Mouse (Mus musculus) stomach, adult 2 months (tissue): ENCODE results near the gene Olfr1286. TPM values are rescaled to one million over a fixed set of nuclear protein-coding genes. Genes with fewer than 3 reads are reported as not detected.

Source experiments
- polyA plus RNA-seq: library from polyadenylated mRNA; depleted of rRNA; stranded (reverse); fragments of >200 nt; gene quantifications from 2 replicates; pipeline ENCODE4 v1.2.3, GENCODE M21; 2012; rRNA removed

Gene Olfr1286
- polyA plus RNA-seq: not detected in 2 replicates

DNA sequence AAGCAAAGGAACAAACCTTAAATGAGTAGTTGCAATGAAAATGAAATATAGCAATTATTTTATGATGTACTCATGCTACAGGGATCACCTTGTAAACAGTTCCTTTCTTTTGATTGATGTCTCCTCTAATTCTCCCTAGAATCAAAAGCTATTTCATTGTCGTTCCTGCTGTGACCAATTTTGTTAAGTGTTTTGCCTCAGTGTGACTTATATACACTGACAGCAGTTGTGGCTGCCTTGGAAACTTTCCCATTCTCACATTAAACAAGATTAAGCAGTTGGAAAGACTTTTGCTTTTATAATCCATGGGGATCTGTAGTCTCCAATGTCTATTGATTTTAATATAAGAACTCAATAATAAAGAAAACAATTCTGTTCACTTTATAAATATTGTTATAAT lies at the start of gene Olfr1286:
TSS of gene Olfr1286 (minus strand) at position 185 of the 400 bp plus-strand sequence.

GRCm38 (mm10) chr2:111448842-111449241 lies 25.9 kb upstream of the Olfr1286 start, which contains the start of gene Olfr1287:
TSS of gene Olfr1287 (plus strand) at chr2:111449142.

DNA sequence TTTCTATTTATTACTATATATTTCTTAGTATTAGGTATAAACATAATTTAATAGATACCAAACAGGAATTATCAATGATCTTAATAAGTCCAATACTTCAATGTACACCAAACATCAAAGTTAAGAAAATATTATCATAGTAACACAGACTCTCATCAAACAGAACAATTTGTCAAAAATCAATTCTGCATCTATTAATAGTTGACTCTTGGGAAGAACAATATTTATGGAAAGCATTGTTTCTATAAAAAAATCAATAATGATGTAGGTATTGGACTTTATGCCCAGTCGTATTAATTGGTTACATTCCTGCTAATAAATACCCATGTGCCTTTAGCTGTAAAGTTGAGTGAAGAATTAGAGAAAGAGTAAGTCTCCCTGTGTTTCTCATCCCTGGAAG lies 47.7 kb downstream of the Olfr1286 start, which contains the start of gene Olfr1284:
TSS of gene Olfr1284 (plus strand) at position 301 of the 400 bp plus-strand sequence.

Other genes with a start within 250 kb of the Olfr1286 start
- gene 4930430A15Rik, start 193.5 kb downstream of the Olfr1286 start, polyA plus RNA-seq: not detected in 2 replicates
- not detected in 2 replicates for gene Olfr1275, start 187.8 kb downstream of the Olfr1286 start, polyA plus RNA-seq
- gene Olfr1276, start 168.6 kb downstream of the Olfr1286 start, polyA plus RNA-seq: not detected in 2 replicates
- gene Olfr1277, start 149.0 kb downstream of the Olfr1286 start, polyA plus RNA-seq: not detected in 2 replicates
- not detected in 2 replicates for gene Olfr1278, start 133.0 kb downstream of the Olfr1286 start, polyA plus RNA-seq
- gene Olfr1279, start 122.5 kb downstream of the Olfr1286 start, polyA plus RNA-seq: not detected in 2 replicates
- gene Olfr1280, start 109.1 kb downstream of the Olfr1286 start, polyA plus RNA-seq: not detected in 2 replicates
- gene Olfr1281, start 96.6 kb downstream of the Olfr1286 start, polyA plus RNA-seq: not detected in 2 replicates
- not detected in 2 replicates for gene Olfr1282, start 87.0 kb downstream of the Olfr1286 start, polyA plus RNA-seq
- not detected in 2 replicates for gene Olfr1283, start 56.3 kb downstream of the Olfr1286 start, polyA plus RNA-seq
- not detected in 2 replicates for gene Olfr1284, start 47.6 kb downstream of the Olfr1286 start, polyA plus RNA-seq
- not detected in 2 replicates for gene Olfr1287, start 26.0 kb upstream of the Olfr1286 start, polyA plus RNA-seq
- gene Olfr1288, start 51.0 kb upstream of the Olfr1286 start, polyA plus RNA-seq: not detected in 2 replicates
- not detected in 2 replicates for gene Olfr1289, start 57.7 kb upstream of the Olfr1286 start, polyA plus RNA-seq
- gene Olfr1290, start 70.7 kb upstream of the Olfr1286 start, polyA plus RNA-seq: not detected in 2 replicates
- gene Olfr1291-ps1, start 74.1 kb upstream of the Olfr1286 start, polyA plus RNA-seq: not detected in 2 replicates
- not detected in 2 replicates for gene Olfr1293-ps, start 102.1 kb upstream of the Olfr1286 start, polyA plus RNA-seq
- gene Olfr1294, start 117.2 kb upstream of the Olfr1286 start, polyA plus RNA-seq: not detected in 2 replicates
- gene Olfr1295, start 146.6 kb upstream of the Olfr1286 start, polyA plus RNA-seq: not detected in 2 replicates
- gene Olfr1297, start 203.4 kb upstream of the Olfr1286 start, polyA plus RNA-seq: not detected in 2 replicates
- gene Olfr1298, start 226.1 kb upstream of the Olfr1286 start, polyA plus RNA-seq: not detected in 2 replicates
- gene Olfr1299, start 238.3 kb upstream of the Olfr1286 start, polyA plus RNA-seq: not detected in 2 replicates